Mouse (Mus musculus) liver, embryonic 14.5 days (tissue): ENCODE data around the gene Agrp.

ENCODE experiments used
- CTCF ChIP-seq: IDR thresholded peaks from 2 replicates; pipeline ENCODE4 v1.5.1; 2016; ENCODE audit warnings: antibody characterized with exemption, low read depth, control low read depth
- EP300 ChIP-seq: IDR thresholded peaks from 2 replicates; pipeline ENCODE4 v1.6.1; 2016; ENCODE audit warnings: antibody characterized with exemption, low read depth

DNA sequence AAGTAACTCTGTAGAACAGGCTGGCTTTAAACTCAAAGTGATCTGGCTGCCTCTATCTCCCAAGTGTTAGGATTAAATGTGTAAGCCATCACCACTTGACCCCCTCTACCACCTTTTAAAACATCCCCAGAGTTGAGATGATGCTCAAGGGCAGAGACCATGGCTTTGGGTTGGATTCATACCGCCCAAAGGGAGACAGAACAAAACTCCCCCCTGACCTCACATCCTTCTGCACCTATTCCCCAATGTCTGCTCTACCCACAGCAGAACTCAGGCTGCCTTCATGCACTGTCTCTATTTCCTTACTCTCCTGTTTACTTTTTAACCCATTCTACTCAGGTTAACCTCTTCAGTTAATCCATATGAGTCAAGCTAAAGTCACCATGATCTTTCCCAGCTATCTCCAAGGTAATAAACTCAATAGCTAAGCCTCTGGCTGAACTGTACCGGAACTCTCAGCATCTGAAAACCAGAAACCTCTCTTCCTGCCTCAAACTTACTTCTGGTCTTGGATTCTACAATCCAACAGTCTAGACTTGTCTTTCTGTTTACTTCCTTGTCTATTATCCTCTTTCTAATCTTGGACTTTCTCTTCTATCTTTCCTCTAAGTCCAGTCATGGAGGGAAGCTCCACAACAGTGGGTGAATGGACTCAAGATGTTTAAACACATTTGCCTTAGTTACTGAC is 2.3 kb downstream of the Agrp start:
- no peak for TF ChIP-seq CTCF
- TF ChIP-seq EP300: no peak
